Mouse (Mus musculus): ENCODE data around the gene Tmem115. TPM values are rescaled to one million over a fixed set of nuclear protein-coding genes. Genes with fewer than 3 reads are reported as not detected.

The Tmem115 gene
- polyA plus RNA-seq, 1 experiment = 10.7 TPM

DNA sequence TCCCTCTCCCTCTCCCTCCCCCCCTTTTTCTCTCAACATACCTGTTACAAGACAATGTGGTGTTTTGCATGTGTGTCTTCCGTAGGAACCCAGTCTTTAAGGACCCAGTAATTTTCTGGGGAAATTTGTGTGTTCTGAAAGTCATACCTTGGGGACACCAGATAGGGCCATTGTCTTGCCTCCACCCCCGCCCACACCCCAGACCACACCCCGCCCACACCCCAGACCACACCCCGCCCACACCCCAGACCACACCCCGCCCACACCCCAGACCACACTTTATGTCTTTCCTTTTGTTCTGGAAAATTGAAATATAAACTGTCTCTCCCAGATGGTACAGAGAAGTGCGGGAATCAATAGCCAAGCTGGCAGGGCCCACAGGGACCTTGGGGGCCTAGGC is 43.1 kb upstream of the Tmem115 start:
- Histone ChIP-seq H3K9ac (ENCODE audit: low read depth, poor library complexity, severe bottlenecking) (no peak overlapping the region), H3K9me3 (replicated peaks; ENCODE audit: control insufficient read depth, insufficient read depth, low read length, poor library complexity, severe bottlenecking) (no peaks in the 10 kb centered on the region), H3K4me3 (ENCODE audit: low read depth, low read length) (no peak overlapping the region)

DNA sequence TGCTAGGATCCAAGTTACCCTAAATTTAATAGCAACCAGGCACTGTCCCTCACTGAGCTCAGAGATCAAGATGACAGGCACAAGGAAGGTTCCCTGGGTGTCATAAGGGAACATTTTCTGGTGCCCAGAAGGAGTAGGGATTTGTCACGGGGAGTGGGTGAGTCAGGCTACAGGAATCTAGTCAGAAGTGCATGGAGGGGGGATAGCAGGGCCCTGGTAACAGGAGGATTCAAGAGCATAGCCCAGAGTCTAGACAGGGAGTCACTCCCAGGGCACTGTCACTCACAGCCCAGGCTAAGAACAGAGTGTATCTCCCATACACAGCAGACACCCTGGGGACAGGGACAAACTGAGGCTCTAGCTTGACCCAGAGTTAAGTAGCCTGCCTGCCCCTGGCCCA is 40.2 kb upstream of the Tmem115 start:
- H3K27me3 ChIP-seq (ENCODE audit: control insufficient read depth, insufficient read depth, low read length, poor library complexity, severe bottlenecking) = no peaks in the 10 kb centered on the region
- H3K9ac ChIP-seq (ENCODE audit: low read depth, poor library complexity, severe bottlenecking) = no peak overlapping the region
- H3K9me3 ChIP-seq (replicated peaks; ENCODE audit: control insufficient read depth, insufficient read depth, low read length, poor library complexity, severe bottlenecking) = no peaks in the 10 kb centered on the region
- no peaks in the 10 kb centered on the region for H3K36me3 ChIP-seq (ENCODE audit: control insufficient read depth, insufficient read depth, low read length, poor library complexity, severe bottlenecking)
- no peak overlapping the region for H3K4me3 ChIP-seq (ENCODE audit: low read depth, low read length)
- H3K27ac ChIP-seq (ENCODE audit: insufficient read depth, low read length) = no peak overlapping the region
- H3K4me1 ChIP-seq (ENCODE audit: control insufficient read depth, insufficient read depth, low read length) = no peaks in the 10 kb centered on the region
- TF ChIP-seq EP300 (IDR thresholded peaks at IDR 0.05; ENCODE audit: insufficient read depth, low read depth, low read length) (no peak), CTCF (IDR thresholded peaks at IDR 0.05; ENCODE audit: low read depth, low read length) (no peak), POLR2A (IDR thresholded peaks at IDR 0.05; ENCODE audit: insufficient read depth, low read length) (no peak)

More for the DNA sequence above, 43.1 kb upstream of the Tmem115 start:
- H3K4me1 ChIP-seq (ENCODE audit: control insufficient read depth, insufficient read depth, low read length) = no peaks in the 10 kb centered on the region
- H3K27me3 ChIP-seq (ENCODE audit: control insufficient read depth, insufficient read depth, low read length, poor library complexity, severe bottlenecking) = no peaks in the 10 kb centered on the region
- TF ChIP-seq EP300 (IDR thresholded peaks at IDR 0.05; ENCODE audit: insufficient read depth, low read depth, low read length) (no peak), CTCF (IDR thresholded peaks at IDR 0.05; ENCODE audit: low read depth, low read length) (no peak), POLR2A (IDR thresholded peaks at IDR 0.05; ENCODE audit: insufficient read depth, low read length) (no peak)
- no peak overlapping the region for H3K27ac ChIP-seq (ENCODE audit: insufficient read depth, low read length)
- no peaks in the 10 kb centered on the region for H3K36me3 ChIP-seq (ENCODE audit: control insufficient read depth, insufficient read depth, low read length, poor library complexity, severe bottlenecking)

DNA sequence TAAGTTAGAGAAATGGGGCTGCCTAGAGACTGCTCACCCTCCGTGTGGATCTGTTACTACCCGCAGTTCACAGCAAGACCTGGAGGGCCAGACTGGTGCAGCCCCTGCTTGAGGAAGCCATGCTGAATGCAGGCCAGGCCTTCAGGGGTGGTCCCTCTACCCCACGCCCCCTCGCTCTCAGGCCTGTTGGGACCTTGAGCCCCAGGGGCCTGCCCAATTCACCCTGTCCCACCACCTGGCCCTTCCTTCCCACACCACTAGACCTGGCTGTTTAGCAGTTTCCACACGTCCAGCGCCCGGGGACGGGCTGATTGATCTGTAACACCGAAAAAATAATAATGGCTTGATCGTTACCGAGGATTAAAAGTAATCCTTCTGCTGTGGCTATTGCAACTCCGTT is 39.5 kb upstream of the Tmem115 start:
- H3K9ac ChIP-seq (ENCODE audit: low read depth, poor library complexity, severe bottlenecking) = no peak overlapping the region
- no peaks in the 10 kb centered on the region for H3K4me1 ChIP-seq (ENCODE audit: control insufficient read depth, insufficient read depth, low read length)
- H3K4me3 ChIP-seq (ENCODE audit: low read depth, low read length) = no peak overlapping the region
- no peak overlapping the region for H3K27ac ChIP-seq (ENCODE audit: insufficient read depth, low read length)
- H3K36me3 ChIP-seq (ENCODE audit: control insufficient read depth, insufficient read depth, low read length, poor library complexity, severe bottlenecking) = no peaks in the 10 kb centered on the region
- no peaks in the 10 kb centered on the region for H3K9me3 ChIP-seq (replicated peaks; ENCODE audit: control insufficient read depth, insufficient read depth, low read length, poor library complexity, severe bottlenecking)
- TF ChIP-seq CTCF (IDR thresholded peaks at IDR 0.05; ENCODE audit: low read depth, low read length) = no peak
- no peaks in the 10 kb centered on the region for H3K27me3 ChIP-seq (ENCODE audit: control insufficient read depth, insufficient read depth, low read length, poor library complexity, severe bottlenecking)

DNA sequence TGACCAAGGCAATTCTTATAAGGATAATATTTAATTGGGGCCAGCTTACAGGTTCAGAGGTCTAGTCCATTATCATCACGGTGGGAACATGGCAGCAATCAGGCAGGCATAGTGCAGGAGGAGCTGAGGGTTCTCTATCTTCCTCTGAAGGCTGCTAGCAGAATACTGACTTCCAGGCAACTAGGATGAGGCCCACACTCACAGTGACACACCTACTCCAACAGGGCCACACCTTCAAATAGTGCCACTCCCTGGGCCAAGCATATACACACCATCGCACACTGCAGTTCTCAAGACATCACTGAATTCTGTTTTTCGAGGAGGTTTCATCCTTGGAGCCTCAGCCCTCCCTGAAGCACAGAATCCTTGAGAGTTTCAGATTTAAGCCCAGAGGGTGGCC is 37.4 kb upstream of the Tmem115 start:
- TF ChIP-seq CTCF (IDR thresholded peaks at IDR 0.05; ENCODE audit: low read depth, low read length) (no peak), POLR2A (IDR thresholded peaks at IDR 0.05; ENCODE audit: insufficient read depth, low read length) (no peak), EP300 (IDR thresholded peaks at IDR 0.05; ENCODE audit: insufficient read depth, low read depth, low read length) (no peak)
- H3K9me3 ChIP-seq (replicated peaks; ENCODE audit: control insufficient read depth, insufficient read depth, low read length, poor library complexity, severe bottlenecking) = no peaks in the 10 kb centered on the region

DNA sequence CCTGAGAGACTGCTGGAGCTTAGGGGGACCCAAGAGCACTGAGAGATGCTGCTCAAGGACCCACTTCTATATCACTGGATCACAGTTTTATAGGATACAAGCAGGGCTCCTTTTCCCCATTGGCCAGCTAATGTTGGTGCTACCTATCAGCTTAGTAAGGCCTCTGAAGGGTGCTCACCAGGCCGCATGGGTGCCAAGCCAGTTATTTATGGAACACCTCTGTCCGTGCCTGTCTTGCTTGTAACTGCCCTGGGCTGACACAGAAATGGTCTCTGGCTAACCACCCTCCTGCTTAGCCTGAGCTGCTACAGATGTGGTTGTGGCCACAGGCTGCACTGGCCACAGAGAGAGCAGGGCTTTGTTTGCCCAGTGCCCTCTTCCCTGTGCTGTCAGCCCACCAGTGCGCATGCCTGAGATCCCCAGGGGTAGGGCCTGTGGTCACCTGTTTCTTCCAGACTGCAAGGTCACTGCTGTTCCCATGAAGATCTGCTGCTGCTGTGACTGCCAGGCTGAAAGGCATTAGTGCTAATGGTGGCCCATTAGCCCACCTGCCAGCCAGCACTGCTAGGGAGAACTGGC is 32.9 kb upstream of the Tmem115 start:
- Histone ChIP-seq H3K27me3 (ENCODE audit: control insufficient read depth, insufficient read depth, low read length, poor library complexity, severe bottlenecking) (no peaks in the 10 kb centered on the region), H3K4me1 (ENCODE audit: control insufficient read depth, insufficient read depth, low read length) (no peaks in the 10 kb centered on the region), H3K9me3 (replicated peaks; ENCODE audit: control insufficient read depth, insufficient read depth, low read length, poor library complexity, severe bottlenecking) (no peaks in the 10 kb centered on the region), H3K9ac (ENCODE audit: low read depth, poor library complexity, severe bottlenecking) (no peak overlapping the region), H3K27ac (ENCODE audit: insufficient read depth, low read length) (no peak overlapping the region), H3K36me3 (ENCODE audit: control insufficient read depth, insufficient read depth, low read length, poor library complexity, severe bottlenecking) (no peaks in the 10 kb centered on the region), H3K4me3 (ENCODE audit: low read depth, low read length) (no peak overlapping the region)
- TF ChIP-seq EP300 (IDR thresholded peaks at IDR 0.05; ENCODE audit: insufficient read depth, low read depth, low read length) = no peak
- no peak for TF ChIP-seq CTCF (IDR thresholded peaks at IDR 0.05; ENCODE audit: low read depth, low read length)
- no peak for TF ChIP-seq POLR2A (IDR thresholded peaks at IDR 0.05; ENCODE audit: insufficient read depth, low read length)

More for the DNA sequence above, 37.4 kb upstream of the Tmem115 start:
- Histone ChIP-seq H3K27ac (ENCODE audit: insufficient read depth, low read length) (no peak overlapping the region), H3K9ac (ENCODE audit: low read depth, poor library complexity, severe bottlenecking) (no peak overlapping the region), H3K4me3 (ENCODE audit: low read depth, low read length) (no peak overlapping the region), H3K36me3 (ENCODE audit: control insufficient read depth, insufficient read depth, low read length, poor library complexity, severe bottlenecking) (no peaks in the 10 kb centered on the region), H3K27me3 (ENCODE audit: control insufficient read depth, insufficient read depth, low read length, poor library complexity, severe bottlenecking) (no peaks in the 10 kb centered on the region), H3K4me1 (ENCODE audit: control insufficient read depth, insufficient read depth, low read length) (no peaks in the 10 kb centered on the region)

DNA sequence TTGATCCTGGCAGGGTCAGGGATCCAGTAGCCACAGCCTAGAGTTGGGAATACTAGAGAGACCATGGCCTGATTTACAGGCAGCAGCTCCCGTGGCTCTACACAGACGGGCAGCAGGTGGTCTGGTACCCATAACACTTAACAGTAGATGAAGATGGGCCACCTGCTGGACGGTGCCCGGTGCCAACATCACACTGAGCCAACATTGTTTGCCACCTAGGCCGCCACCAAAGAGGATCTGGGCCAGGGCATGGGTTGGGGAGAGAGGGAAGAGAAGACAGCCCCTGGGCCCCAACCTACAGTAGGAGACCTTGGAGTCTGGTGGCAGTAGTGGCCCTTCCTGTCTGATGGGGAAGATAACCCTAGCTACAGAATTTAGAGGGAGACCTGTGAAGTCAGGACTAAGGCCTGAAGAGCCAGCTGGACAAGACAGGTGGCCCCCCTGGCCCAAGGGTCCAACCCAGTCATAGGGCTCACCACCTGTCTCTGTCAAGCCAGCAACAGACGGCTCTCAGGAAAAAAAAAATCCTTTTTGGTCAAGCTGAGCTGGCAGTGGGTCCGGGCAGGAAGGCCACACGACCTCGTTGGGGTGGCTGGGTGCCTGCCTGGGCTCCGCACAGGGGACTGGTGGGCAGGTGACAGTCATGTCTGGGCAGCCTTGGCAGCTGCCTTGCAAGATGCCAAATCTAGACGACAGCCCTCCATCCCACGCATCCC is 31.5 kb upstream of the Tmem115 start:
- TF ChIP-seq CTCF (IDR thresholded peaks at IDR 0.05; ENCODE audit: low read depth, low read length) (no peak), EP300 (IDR thresholded peaks at IDR 0.05; ENCODE audit: insufficient read depth, low read depth, low read length) (no peak), POLR2A (IDR thresholded peaks at IDR 0.05; ENCODE audit: insufficient read depth, low read length) (no peak)
- Histone ChIP-seq H3K9ac (ENCODE audit: low read depth, poor library complexity, severe bottlenecking) (no peak overlapping the region), H3K4me1 (ENCODE audit: control insufficient read depth, insufficient read depth, low read length) (no peaks in the 10 kb centered on the region), H3K27me3 (ENCODE audit: control insufficient read depth, insufficient read depth, low read length, poor library complexity, severe bottlenecking) (no peaks in the 10 kb centered on the region), H3K27ac (ENCODE audit: insufficient read depth, low read length) (no peak overlapping the region), H3K36me3 (ENCODE audit: control insufficient read depth, insufficient read depth, low read length, poor library complexity, severe bottlenecking) (no peaks in the 10 kb centered on the region), H3K9me3 (replicated peaks; ENCODE audit: control insufficient read depth, insufficient read depth, low read length, poor library complexity, severe bottlenecking) (no peaks in the 10 kb centered on the region), H3K4me3 (ENCODE audit: low read depth, low read length) (no peak overlapping the region)
